ENCODE assay signal across 16 mouse cellular contexts in the genomic region with DNA sequence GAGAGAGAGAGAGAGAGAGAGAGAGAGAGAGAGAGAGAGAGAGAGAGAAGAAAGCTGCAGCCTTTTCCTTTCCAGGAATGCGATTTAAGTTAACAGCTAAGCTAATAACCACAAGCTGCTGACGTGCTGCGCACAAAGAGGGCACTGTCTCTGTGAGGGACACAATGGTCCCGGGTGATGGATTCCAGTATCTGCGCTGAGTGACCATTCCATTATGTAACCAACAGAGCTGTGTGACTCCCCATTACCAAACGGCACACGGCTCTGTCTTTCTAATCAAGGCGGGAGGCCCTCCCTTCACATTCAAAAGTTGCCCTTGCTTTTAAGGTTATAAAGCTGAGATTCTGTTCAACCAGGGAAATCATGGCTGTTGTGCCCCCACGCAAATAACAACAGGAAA.
"Had no signal": no experiment of that assay in that cellular context is flagged by ENCODE, and none has a peak within 500 bp of the region (broad histone marks: within the 10 kb centered on the region; RNA-seq: fewer than 3 reads in every experiment).

No protein-coding gene starts in this region.

- H3K4me2 ChIP-seq: limb, embryonic 15.5 days; liver, embryonic 12.5 days; lung, embryonic 14.5 days; midbrain, embryonic 11.5 days; midbrain, embryonic 15.5 days; neural tube, embryonic 13.5 days had no signal

- ATAC-seq: intestine, postnatal 0 days; liver, embryonic 12.5 days; midbrain, embryonic 15.5 days had no signal

- H3K9ac ChIP-seq: limb, embryonic 15.5 days; liver, embryonic 12.5 days; lung, embryonic 14.5 days; midbrain, embryonic 15.5 days; neural tube, embryonic 13.5 days had no signal

- H3K27ac ChIP-seq: limb, embryonic 15.5 days; liver, embryonic 12.5 days; midbrain, embryonic 15.5 days; neural tube, embryonic 13.5 days; stomach, postnatal 0 days had no signal

- H3K9me3 ChIP-seq: limb, embryonic 15.5 days; liver, embryonic 12.5 days; midbrain, embryonic 15.5 days; neural tube, embryonic 13.5 days had no signal

- H3K4me3 ChIP-seq: limb, embryonic 15.5 days; liver, embryonic 12.5 days; midbrain, embryonic 15.5 days; neural tube, embryonic 13.5 days had no signal

- DNase-seq: kidney, adult 9 months; kidney, postnatal 14 days; layer of hippocampus, adult 9-11 months; layer of hippocampus, postnatal 36 days; lung, embryonic 14.5 days; lung, postnatal 10 days; lung, postnatal 4 days; thymus, adult 2 months; thymus, postnatal 25 days had no signal

- H3K4me1 ChIP-seq: midbrain, embryonic 15.5 days had no signal

- H3K27me3 ChIP-seq: limb, embryonic 15.5 days; liver, embryonic 12.5 days; midbrain, embryonic 15.5 days; neural tube, embryonic 13.5 days had no signal

- H3K36me3 ChIP-seq: limb, embryonic 15.5 days; liver, embryonic 12.5 days; midbrain, embryonic 15.5 days; neural tube, embryonic 13.5 days had no signal
